Mouse (Mus musculus): ENCODE measurements at regions not wholly inside any gene's neighbourhood (a gene's known extent, or its start where the extent isn't known, plus 50 kb on each side); places are given as distances from the start of the nearest gene placed in this dataset.

GRCm38 (mm10) chr9:92097806-92098205 is 94.9 kb upstream of the Plscr5 start:
- Histone ChIP-seq H3K4me2 (no peak overlapping the region), H3K27me3 (replicated peaks; ENCODE audit: control insufficient read depth, insufficient read depth, low read length) (no peaks in the 10 kb centered on the region), H3K4me1 (replicated peaks; ENCODE audit: control insufficient read depth, insufficient read depth, low read length) (no peaks in the 10 kb centered on the region), H3K27ac (ENCODE audit: low read depth, low read length) (no peak overlapping the region), H3K9ac (ENCODE audit: low read depth, low read length) (no peak overlapping the region), H3K4me3 (ENCODE audit: low read depth, low read length) (no peak overlapping the region), H3K36me3 (ENCODE audit: control insufficient read depth, insufficient read depth, low read length) (no peaks in the 10 kb centered on the region), H3K9me3 (ENCODE audit: control insufficient read depth, low read length) (no peaks in the 10 kb centered on the region)
- ATAC-seq (replicated peaks; ENCODE audit: low FRiP score) = no peak
- DNase-seq (ENCODE audit: low spot score) = no peak
- WGBS = 64% methylated on average over 2 of the region's 2 CpGs

GRCm38 (mm10) chr9:92129504-92129903 is 63.2 kb upstream of the Plscr5 start:
- Histone ChIP-seq H3K36me3 (ENCODE audit: control insufficient read depth, insufficient read depth, low read length) (no peaks in the 10 kb centered on the region), H3K4me2 (no peak overlapping the region), H3K9ac (ENCODE audit: low read depth, low read length) (no peak overlapping the region), H3K9me3 (ENCODE audit: control insufficient read depth, low read length) (no peaks in the 10 kb centered on the region), H3K27me3 (replicated peaks; ENCODE audit: control insufficient read depth, insufficient read depth, low read length) (no peaks in the 10 kb centered on the region), H3K4me3 (ENCODE audit: low read depth, low read length) (no peak overlapping the region), H3K4me1 (replicated peaks; ENCODE audit: control insufficient read depth, insufficient read depth, low read length) (no peaks in the 10 kb centered on the region), H3K27ac (ENCODE audit: low read depth, low read length) (no peak overlapping the region)
- ATAC-seq (replicated peaks; ENCODE audit: low FRiP score) = no peak
- 74% methylated on average over 3 of the region's 3 CpGs for WGBS
- no peak for DNase-seq (ENCODE audit: low spot score)

GRCm38 (mm10) chr9:92130445-92130844 is 62.3 kb upstream of the Plscr5 start:
- H3K27me3 ChIP-seq (replicated peaks; ENCODE audit: control insufficient read depth, insufficient read depth, low read length) = no peaks in the 10 kb centered on the region

GRCm38 (mm10) chr9:92132440-92132839 is 60.3 kb upstream of the Plscr5 start:
- Histone ChIP-seq H3K9ac (ENCODE audit: low read depth, low read length) (no peak overlapping the region), H3K27ac (ENCODE audit: low read depth, low read length) (no peak overlapping the region), H3K4me3 (ENCODE audit: low read depth, low read length) (no peak overlapping the region), H3K36me3 (ENCODE audit: control insufficient read depth, insufficient read depth, low read length) (no peaks in the 10 kb centered on the region), H3K4me2 (no peak overlapping the region), H3K9me3 (ENCODE audit: control insufficient read depth, low read length) (no peaks in the 10 kb centered on the region), H3K27me3 (replicated peaks; ENCODE audit: control insufficient read depth, insufficient read depth, low read length) (no peaks in the 10 kb centered on the region), H3K4me1 (replicated peaks; ENCODE audit: control insufficient read depth, insufficient read depth, low read length) (no peaks in the 10 kb centered on the region)
- peak; percentile 15; the same call in 1 of the 2 replicates for ATAC-seq (replicated peaks; ENCODE audit: low FRiP score)
- WGBS = 67% methylated on average over 9 of the region's 9 CpGs
- DNase-seq (ENCODE audit: low spot score) = no peak

More at GRCm38 (mm10) chr9:92130445-92130844, 62.3 kb upstream of the Plscr5 start:
- WGBS = 54% methylated on average over 1 of the region's 1 CpGs
- ATAC-seq (replicated peaks; ENCODE audit: low FRiP score) = no peak
- H3K9me3 ChIP-seq (ENCODE audit: control insufficient read depth, low read length) = no peaks in the 10 kb centered on the region
- H3K9ac ChIP-seq (ENCODE audit: low read depth, low read length) = no peak overlapping the region
- DNase-seq (ENCODE audit: low spot score) = no peak
- no peak overlapping the region for H3K27ac ChIP-seq (ENCODE audit: low read depth, low read length)
- H3K4me2 ChIP-seq = no peak overlapping the region
- no peaks in the 10 kb centered on the region for H3K36me3 ChIP-seq (ENCODE audit: control insufficient read depth, insufficient read depth, low read length)
- H3K4me3 ChIP-seq (ENCODE audit: low read depth, low read length) = no peak overlapping the region
- no peaks in the 10 kb centered on the region for H3K4me1 ChIP-seq (replicated peaks; ENCODE audit: control insufficient read depth, insufficient read depth, low read length)

GRCm38 (mm10) chr9:92141924-92142323 is 50.8 kb upstream of the Plscr5 start:
- 80% methylated on average over 4 of the region's 4 CpGs for WGBS
- DNase-seq (ENCODE audit: low spot score) = no peak
- no peak overlapping the region for H3K4me3 ChIP-seq (ENCODE audit: low read depth, low read length)
- no peaks in the 10 kb centered on the region for H3K9me3 ChIP-seq (ENCODE audit: control insufficient read depth, low read length)
- H3K36me3 ChIP-seq (ENCODE audit: control insufficient read depth, insufficient read depth, low read length) = no peaks in the 10 kb centered on the region
- H3K27me3 ChIP-seq (replicated peaks; ENCODE audit: control insufficient read depth, insufficient read depth, low read length) = no peaks in the 10 kb centered on the region
- no peak for ATAC-seq (replicated peaks; ENCODE audit: low FRiP score)
- H3K27ac ChIP-seq (ENCODE audit: low read depth, low read length) = no peak overlapping the region
- no peaks in the 10 kb centered on the region for H3K4me1 ChIP-seq (replicated peaks; ENCODE audit: control insufficient read depth, insufficient read depth, low read length)
- no peak overlapping the region for H3K4me2 ChIP-seq
- H3K9ac ChIP-seq (ENCODE audit: low read depth, low read length) = no peak overlapping the region

Data from liver, embryonic 11.5 days (tissue).